Mouse (Mus musculus) 3134 (cell line): Measurements from ENCODE around the gene Sart1.
A peak's percentile ranks its signal among the peaks of the same experiment; 100 is the strongest.

Source experiments
- DNase-seq: peaks from one replicate; pipeline ENCODE4 v3.0.0-alpha.2; 2011; ENCODE audit warnings: low spot score; ENCODE audit not compliant: insufficient read length; ENCODE audit errors: extremely low read depth

The Sart1 gene

GRCm38 (mm10) chr19:5388588-5389242, at the start of gene Sart1:
Sart1 (minus strand) TSS chr19:5388703.
- peak; percentile 92 for DNase-seq

- no peak for DNase-seq
These were observed 45.4 kb upstream of the Sart1 start for GRCm38 (mm10) chr19:5433951-5434350.

- DNase-seq: peak; percentile 85
These were observed 44.7 kb upstream of the Sart1 start for GRCm38 (mm10) chr19:5432992-5433852.

GRCm38 (mm10) chr19:5431911-5432464, 43.5 kb upstream of the Sart1 start:
- peak; percentile 58 for DNase-seq

GRCm38 (mm10) chr19:5430408-5430807, 41.9 kb upstream of the Sart1 start:
- no peak for DNase-seq

- peak; percentile 93 for DNase-seq
These were observed 41.3 kb upstream of the Sart1 start for GRCm38 (mm10) chr19:5429806-5430205.

- DNase-seq: no peak
These were observed 40.7 kb upstream of the Sart1 start for GRCm38 (mm10) chr19:5429219-5429618.

- DNase-seq: no peak
These were observed 39.6 kb upstream of the Sart1 start for GRCm38 (mm10) chr19:5428083-5428482.

GRCm38 (mm10) chr19:5426640-5427290, 38.3 kb upstream of the Sart1 start:
- DNase-seq: no peak

GRCm38 (mm10) chr19:5425906-5426565, 37.5 kb upstream of the Sart1 start:
- no peak for DNase-seq

- DNase-seq: peak; percentile 98
These were observed 36.6 kb upstream of the Sart1 start, which contains the start of the genes Drap1 and AI837181 for GRCm38 (mm10) chr19:5424782-5425741. Drap1 (minus strand) TSS chr19:5424979. AI837181 (plus strand) TSS chr19:5425144.

- DNase-seq: peak; percentile 75
These were observed 35.7 kb upstream of the Sart1 start for GRCm38 (mm10) chr19:5424092-5424781.

- DNase-seq: no peak
These were observed 35.1 kb upstream of the Sart1 start for GRCm38 (mm10) chr19:5423561-5423960.

- DNase-seq: no peak
These were observed 34.5 kb upstream of the Sart1 start for GRCm38 (mm10) chr19:5422895-5423443.

GRCm38 (mm10) chr19:5422267-5422666, 33.8 kb upstream of the Sart1 start:
- DNase-seq: no peak

- no peak for DNase-seq
These were observed 33.3 kb upstream of the Sart1 start for GRCm38 (mm10) chr19:5421784-5422183.

GRCm38 (mm10) chr19:5420579-5420978, 32.1 kb upstream of the Sart1 start:
- no peak for DNase-seq

GRCm38 (mm10) chr19:5419630-5420029, 31.1 kb upstream of the Sart1 start:
- no peak for DNase-seq
